Mouse (Mus musculus) brown adipose tissue, adult 24 weeks (tissue): Measurements from ENCODE around the gene Npr1. TPM values are rescaled to one million over a fixed set of nuclear protein-coding genes. Genes with fewer than 3 reads are reported as not detected.

Experiments
- H3K27ac ChIP-seq: fragments of 200-500 bp; replicated peaks from 2 replicates; pipeline ENCODE4 v1.5.1; 2012; ENCODE audit warnings: low read depth, mild to moderate bottlenecking, low read length
- H3K4me1 ChIP-seq: fragments of 200-500 bp; 2 replicates; pipeline ENCODE4 v1.6.1; 2012; ENCODE audit warnings: low read length, mixed read lengths; ENCODE audit not compliant: control insufficient read depth, insufficient read depth, insufficient read length
- H3K4me3 ChIP-seq: fragments of 200-500 bp; 2 replicates; pipeline ENCODE4 v1.5.1; 2012; ENCODE audit warnings: low read depth, mild to moderate bottlenecking, low read length, moderate library complexity; ENCODE audit not compliant: insufficient read depth
- polyA plus RNA-seq: library from polyadenylated mRNA; stranded (reverse); fragments of >200 nt; gene quantifications from 2 replicates; pipeline ENCODE4 v1.2.4, GENCODE M21; 2012; ENCODE audit not compliant: missing spikeins, insufficient read depth, insufficient read length

The Npr1 gene
- polyA plus RNA-seq, 1 experiment = 18.0 TPM

GRCm38 (mm10) chr3:90495850-90496525 is 30.3 kb upstream of the Npr1 start:
- H3K4me3 ChIP-seq = no peak overlapping the region
- no peak overlapping the region for H3K27ac ChIP-seq
- no peaks in the 10 kb centered on the region for H3K4me1 ChIP-seq

GRCm38 (mm10) chr3:90493831-90494540 is 28.3 kb upstream of the Npr1 start:
- no peak overlapping the region for H3K27ac ChIP-seq

GRCm38 (mm10) chr3:90491350-90491749 is 25.7 kb upstream of the Npr1 start:
- Histone ChIP-seq H3K4me3 (no peak overlapping the region), H3K4me1 (peaks cover 3% of the 10 kb centered on the region), H3K27ac (no peak overlapping the region)

More at GRCm38 (mm10) chr3:90493831-90494540, 28.3 kb upstream of the Npr1 start:
- peaks cover 3% of the 10 kb centered on the region for H3K4me1 ChIP-seq
- H3K4me3 ChIP-seq = no peak overlapping the region

GRCm38 (mm10) chr3:90490696-90491256 is 25.1 kb upstream of the Npr1 start, which contains the start of gene Snapin:
Gene Snapin (minus strand): TSS chr3:90491033.
- Histone ChIP-seq H3K4me1 (peaks cover 3% of the 10 kb centered on the region), H3K4me3 (peak within 1 kb of the TSS; percentile 99), H3K27ac (peak within 1 kb of the TSS; percentile 79)

- Histone ChIP-seq H3K27ac (no peak overlapping the region), H3K4me3 (no peak overlapping the region), H3K4me1 (peaks cover 3% of the 10 kb centered on the region)
Measured at GRCm38 (mm10) chr3:90488576-90488975, 22.9 kb upstream of the Npr1 start.

- peaks cover 3% of the 10 kb centered on the region for H3K4me1 ChIP-seq
- H3K4me3 ChIP-seq = no peak overlapping the region
- H3K27ac ChIP-seq = no peak overlapping the region
Measured at GRCm38 (mm10) chr3:90486998-90487397, 21.3 kb upstream of the Npr1 start.

- peak within 1 kb of the TSS; percentile 76 for H3K4me3 ChIP-seq
- peaks cover 3% of the 10 kb centered on the region; the same call in 1 of the 2 replicates for H3K4me1 ChIP-seq
- H3K27ac ChIP-seq = no peak within 1 kb of the TSS
Measured at GRCm38 (mm10) chr3:90475831-90476611, 10.4 kb upstream of the Npr1 start, which contains the start of gene Ilf2. Gene Ilf2 (plus strand): TSS chr3:90476126.

- Histone ChIP-seq H3K4me3 (no peak overlapping the region), H3K27ac (no peak overlapping the region), H3K4me1 (peaks cover 3% of the 10 kb centered on the region; the same call in 1 of the 2 replicates)
Measured at GRCm38 (mm10) chr3:90475151-90475830, 9.6 kb upstream of the Npr1 start.

GRCm38 (mm10) chr3:90472213-90472612 is 6.5 kb upstream of the Npr1 start:
- peaks cover 3% of the 10 kb centered on the region; the same call in 1 of the 2 replicates for H3K4me1 ChIP-seq
- no peak overlapping the region for H3K27ac ChIP-seq
- no peak overlapping the region for H3K4me3 ChIP-seq

- Histone ChIP-seq H3K4me1 (0 out of 2 replicates have a peak, but pooled peaks cover 1% of the 10 kb centered on the region), H3K27ac (no peak overlapping the region), H3K4me3 (no peak overlapping the region)
Measured at GRCm38 (mm10) chr3:90467618-90468300, 2.1 kb upstream of the Npr1 start.

GRCm38 (mm10) chr3:90466311-90466766 is 673 bp upstream of the Npr1 start:
- Histone ChIP-seq H3K27ac (peak overlapping the region; percentile 86), H3K4me3 (peak overlapping the region; percentile 86), H3K4me1 (peaks cover 7% of the 10 kb centered on the region; the same call in 1 of the 2 replicates)

GRCm38 (mm10) chr3:90465081-90465685 is 483 bp downstream of the Npr1 start:
- H3K4me3 ChIP-seq = peak overlapping the region; percentile 86

GRCm38 (mm10) chr3:90464552-90465080 is 1.1 kb downstream of the Npr1 start:
- Histone ChIP-seq H3K4me1 (peaks cover 11% of the 10 kb centered on the region), H3K4me3 (peak overlapping the region; percentile 86), H3K27ac (peak overlapping the region; percentile 84)

More at GRCm38 (mm10) chr3:90465081-90465685, 483 bp downstream of the Npr1 start:
- Histone ChIP-seq H3K27ac (peak overlapping the region; percentile 84), H3K4me1 (peaks cover 7% of the 10 kb centered on the region; the same call in 1 of the 2 replicates)
